Mouse (Mus musculus) adrenal gland, adult 8-10 months (tissue): ENCODE measurements around the gene Qpctl. TPM values are rescaled to one million over a fixed set of nuclear protein-coding genes. Genes with fewer than 3 reads are reported as not detected.

Source experiments
- microRNA-seq, 2 experiments: library from miRNA; unstranded; fragments of <30 nt; microRNA quantifications; one replicate each; pipeline ENCODE4 v1.2.0; 2022
- total RNA-seq, 4 experiments: library from RNA; stranded (reverse); gene quantifications; 2 replicates each; pipeline ENCODE4 v1.2.4; 2022

Gene Qpctl
- total RNA-seq, 4 experiments from 2014 or later = 18.0 to 24.0 (median 23.9) TPM

Small RNAs within 50 kb of the gene (microRNA-seq; reads per million reads assigned to microRNA genes)
- gene Mir330 = 497 to 722 reads per million in 2 experiments

Other genes starting within 250 kb of the Qpctl start
- 10 to 100 TPM; 12.6 to 18.4 (median 14.0) TPM for gene Ccdc61, start 238.9 kb downstream of the Qpctl start, total RNA-seq
- gene Nova2, start 223.4 kb downstream of the Qpctl start, total RNA-seq = 1 to 10 TPM; 5.6 to 9.2 (median 7.1) TPM
- not detected for gene Nanos2, start 161.9 kb downstream of the Qpctl start, total RNA-seq
- gene Mypop, start 158.0 kb downstream of the Qpctl start, total RNA-seq = 10 to 100 TPM; 11.4 to 18.0 (median 15.5) TPM
- gene Irf2bp1, start 145.2 kb downstream of the Qpctl start, total RNA-seq = 10 to 100 TPM; 49.0 to 52.8 (median 50.9) TPM
- gene Foxa3, start 125.8 kb downstream of the Qpctl start, total RNA-seq = under 1 TPM in 1 of 4 experiments, not detected in 3; 0.12 TPM
- 100 to 1,000 TPM; 110 to 113 (median 111) TPM for gene Sympk, start 124.9 kb downstream of the Qpctl start, total RNA-seq
- under 1 TPM in 1 of 4 experiments, not detected in 3; 0.24 TPM for gene Rsph6a, start 94.6 kb downstream of the Qpctl start, total RNA-seq
- 10 to 100 TPM; 54.9 to 74.1 (median 62.4) TPM for gene Dmwd, start 73.1 kb downstream of the Qpctl start, total RNA-seq
- gene Dmpk, start 65.4 kb downstream of the Qpctl start, total RNA-seq = 100 to 1,000 TPM; 118 to 287 (median 209) TPM
- gene Six5, start 54.7 kb downstream of the Qpctl start, total RNA-seq = 10 to 100 TPM; 16.8 to 27.8 (median 20.2) TPM
- gene Gm4969, start 30.9 kb downstream of the Qpctl start, total RNA-seq = not detected
- 10 to 100 TPM; 13.6 to 17.6 (median 16.1) TPM for gene Fbxo46, start 29.4 kb downstream of the Qpctl start, total RNA-seq
- 10 to 100 TPM; 86.1 to 97.7 (median 92.4) TPM for gene Snrpd2, start 431 bp upstream of the Qpctl start, total RNA-seq
- gene Gipr, start 16.8 kb upstream of the Qpctl start, total RNA-seq = 1 to 10 TPM in 1 of 4 experiments, under 1 TPM in 3; 0.17 to 1.5 (median 0.64) TPM
- gene Eml2, start 27.1 kb upstream of the Qpctl start, total RNA-seq = 10 to 100 TPM; 56.2 to 79.2 (median 69.6) TPM
- 10 to 100 TPM in 2 of 4 experiments, 1 to 10 TPM in 2; 5.7 to 15.2 (median 8.2) TPM for gene Gpr4, start 63.2 kb upstream of the Qpctl start, total RNA-seq
- gene Opa3, start 79.0 kb upstream of the Qpctl start, total RNA-seq = 10 to 100 TPM; 32.4 to 41.5 (median 33.7) TPM
- 10 to 100 TPM; 44.8 to 70.6 (median 59.1) TPM for gene Vasp, start 122.5 kb upstream of the Qpctl start, total RNA-seq
- not detected for gene Ppm1n, start 130.8 kb upstream of the Qpctl start, total RNA-seq
- gene Rtn2, start 133.3 kb upstream of the Qpctl start, total RNA-seq = 10 to 100 TPM in 1 of 4 experiments, 1 to 10 TPM in 3; 3.8 to 15.0 (median 6.8) TPM
- gene Fosb, start 160.8 kb upstream of the Qpctl start, total RNA-seq = 1 to 10 TPM; 1.6 to 9.4 (median 5.6) TPM
- gene Ercc1, start 195.5 kb upstream of the Qpctl start, total RNA-seq = 10 to 100 TPM; 32.4 to 56.3 (median 41.6) TPM
- gene Cd3eap, start 210.2 kb upstream of the Qpctl start, total RNA-seq = 10 to 100 TPM; 12.9 to 15.2 (median 13.5) TPM
- gene Ppp1r13l, start 210.5 kb upstream of the Qpctl start, total RNA-seq = 10 to 100 TPM in 1 of 4 experiments, 1 to 10 TPM in 3; 6.4 to 12.5 (median 8.4) TPM
- 10 to 100 TPM; 31.0 to 44.8 (median 39.2) TPM for gene Ercc2, start 232.7 kb upstream of the Qpctl start, total RNA-seq